Mouse (Mus musculus): ENCODE data around the gene Fam69b. TPM values are rescaled to one million over a fixed set of nuclear protein-coding genes. Genes with fewer than 3 reads are reported as not detected.

Gene Fam69b
- total and polyA plus RNA-seq, 2 experiments from 2014 or later = 155 to 261 TPM

DNA sequence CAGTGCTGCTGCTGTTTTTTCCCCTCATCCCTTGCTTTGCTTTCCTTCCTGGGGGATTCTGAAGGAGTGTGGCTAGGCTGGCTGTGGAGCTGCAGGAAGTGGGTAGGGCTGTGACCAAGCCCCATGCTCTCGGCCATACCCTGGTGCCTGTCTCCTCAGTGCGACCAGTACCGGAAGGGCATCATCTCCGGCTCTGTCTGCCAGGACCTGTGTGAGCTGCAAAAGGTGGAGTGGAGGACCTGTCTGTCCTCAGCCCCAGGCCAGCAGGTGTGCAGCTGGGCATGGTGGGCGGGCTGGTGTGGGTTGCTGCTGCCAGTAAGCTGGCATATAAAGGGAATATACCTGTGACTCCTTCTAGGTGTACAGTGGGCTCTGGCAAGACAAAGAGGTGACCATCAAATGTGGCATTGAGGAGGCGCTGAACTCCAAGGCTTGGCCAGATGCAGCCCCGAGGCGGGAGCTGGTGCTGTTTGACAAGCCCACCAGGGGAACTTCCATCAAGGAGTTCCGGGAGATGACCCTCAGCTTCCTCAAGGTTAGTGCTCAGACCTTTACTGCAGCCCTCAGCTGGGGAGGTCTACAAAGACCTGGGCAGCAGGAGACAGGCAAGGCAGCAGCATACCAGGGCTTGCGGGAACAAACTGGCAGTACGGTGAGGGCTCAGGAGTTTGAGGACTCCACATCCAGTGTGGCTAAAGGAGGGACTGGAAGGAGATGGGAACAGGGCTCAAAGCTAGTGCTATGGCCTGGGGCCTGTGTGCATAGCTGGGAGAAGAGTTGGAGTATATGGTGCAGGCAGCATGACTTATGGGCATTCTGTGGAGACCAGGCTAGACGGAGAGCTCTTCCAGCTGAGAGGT, 6.6 kb downstream of the Fam69b start:
- no peaks in the 10 kb centered on the region for H3K9me3 ChIP-seq (ENCODE audit: low read length)
- 0 out of 2 replicates have a peak overlapping the region, but pooled peaks have one; percentile 29 for H3K9ac ChIP-seq (replicated peaks; ENCODE audit: low read length, poor library complexity, severe bottlenecking)
- H3K27me3 ChIP-seq (ENCODE audit: insufficient read depth, low read length) = no peaks in the 10 kb centered on the region
- H3K4me2 ChIP-seq (ENCODE audit: low read depth, low read length, poor library complexity, severe bottlenecking) = no peak overlapping the region; the same call in 1 of the 2 replicates
- 69% methylated on average over 12 of the region's 12 CpGs for WGBS
- peaks cover 42% of the 10 kb centered on the region for H3K36me3 ChIP-seq (ENCODE audit: insufficient read depth, low read length)
- peaks cover 17% of the 10 kb centered on the region for H3K4me1 ChIP-seq (ENCODE audit: insufficient read depth, low read length)
- no peak for DNase-seq (ENCODE audit: low spot score)
- ATAC-seq (ENCODE audit: low FRiP score) = no peak
- no peak overlapping the region for H3K27ac ChIP-seq (ENCODE audit: low read depth, low read length)
- H3K4me3 ChIP-seq (ENCODE audit: low read depth, low read length) = no peak overlapping the region
- no peak for TF ChIP-seq CTCF (IDR thresholded peaks at IDR 0.05)

DNA sequence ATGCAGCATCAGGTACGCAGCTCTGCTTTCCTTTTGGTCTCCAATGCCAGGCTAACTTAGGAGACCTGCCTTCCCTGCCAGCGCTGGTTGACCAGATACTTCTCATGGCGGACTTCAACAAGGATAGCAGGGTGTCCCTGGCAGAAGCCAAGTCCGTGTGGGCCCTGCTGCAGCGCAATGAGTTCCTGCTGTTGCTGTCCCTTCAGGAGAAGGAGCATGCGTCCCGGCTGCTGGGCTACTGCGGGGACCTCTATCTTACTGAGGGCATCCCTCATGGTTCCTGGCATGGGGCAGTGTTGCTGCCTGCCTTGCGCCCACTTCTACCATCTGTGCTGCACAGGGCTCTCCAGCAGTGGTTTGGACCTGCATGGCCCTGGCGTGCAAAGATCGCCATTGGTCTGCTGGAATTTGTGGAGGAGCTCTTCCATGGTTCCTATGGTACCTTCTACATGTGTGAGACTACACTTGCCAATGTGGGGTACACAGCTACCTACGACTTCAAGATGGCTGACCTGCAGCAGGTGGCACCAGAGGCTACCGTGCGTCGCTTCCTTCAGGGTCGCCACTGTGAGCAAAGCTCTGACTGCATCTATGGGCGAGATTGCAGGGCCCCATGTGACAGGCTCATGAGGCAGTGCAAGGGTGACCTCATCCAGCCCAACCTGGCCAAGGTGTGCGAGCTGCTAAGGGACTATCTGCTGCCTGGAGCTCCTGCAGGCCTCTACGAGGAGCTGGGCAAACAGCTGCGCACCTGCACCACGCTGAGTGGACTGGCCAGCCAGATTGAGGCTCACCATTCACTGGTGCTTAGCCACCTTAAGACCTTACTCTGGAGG, 7.5 kb downstream of the Fam69b start:
- 76% methylated on average over 21 of the region's 21 CpGs for WGBS
- ATAC-seq (ENCODE audit: low FRiP score) (no peak), DNase-seq (ENCODE audit: low spot score) (no peak)
- no peaks in the 10 kb centered on the region for H3K9me3 ChIP-seq (ENCODE audit: low read length)
- no peak overlapping the region for H3K4me3 ChIP-seq (ENCODE audit: low read depth, low read length)
- no peak for TF ChIP-seq CTCF (IDR thresholded peaks at IDR 0.05)
- peaks cover 14% of the 10 kb centered on the region for H3K4me1 ChIP-seq (ENCODE audit: insufficient read depth, low read length)
- no peak overlapping the region for H3K4me2 ChIP-seq (ENCODE audit: low read depth, low read length, poor library complexity, severe bottlenecking)
- H3K9ac ChIP-seq (replicated peaks; ENCODE audit: low read length, poor library complexity, severe bottlenecking) = no peak overlapping the region
- H3K27me3 ChIP-seq (ENCODE audit: insufficient read depth, low read length) = no peaks in the 10 kb centered on the region
- H3K36me3 ChIP-seq (ENCODE audit: insufficient read depth, low read length) = peaks cover 41% of the 10 kb centered on the region
- no peak overlapping the region for H3K27ac ChIP-seq (ENCODE audit: low read depth, low read length)

DNA sequence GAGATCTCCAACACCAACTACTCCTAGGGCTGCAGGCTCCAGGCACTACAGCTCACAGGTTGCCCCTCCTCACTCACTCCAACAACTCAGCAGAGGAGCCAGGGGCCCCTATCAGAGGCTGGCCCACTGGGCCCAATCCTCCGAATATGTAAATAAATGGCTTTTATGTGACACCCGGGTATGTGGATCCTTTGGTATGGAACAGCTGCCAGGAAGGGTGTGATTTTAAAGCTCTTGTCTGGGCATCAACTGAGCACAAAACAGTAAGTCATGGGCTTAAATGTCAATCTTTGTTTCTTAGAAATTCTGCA, 8.0 kb downstream of the Fam69b start:
- Histone ChIP-seq H3K4me2 (ENCODE audit: low read depth, low read length, poor library complexity, severe bottlenecking) (no peak overlapping the region), H3K36me3 (ENCODE audit: insufficient read depth, low read length) (peaks cover 40% of the 10 kb centered on the region), H3K27me3 (ENCODE audit: insufficient read depth, low read length) (no peaks in the 10 kb centered on the region), H3K27ac (ENCODE audit: low read depth, low read length) (no peak overlapping the region), H3K4me3 (ENCODE audit: low read depth, low read length) (no peak overlapping the region), H3K9ac (replicated peaks; ENCODE audit: low read length, poor library complexity, severe bottlenecking) (no peak overlapping the region), H3K9me3 (ENCODE audit: low read length) (no peaks in the 10 kb centered on the region), H3K4me1 (ENCODE audit: insufficient read depth, low read length) (peaks cover 10% of the 10 kb centered on the region)
- 53% methylated on average over 2 of the region's 2 CpGs for whole genome bisulfite sequencing
- ATAC-seq (ENCODE audit: low FRiP score) = no peak
- no peak for TF ChIP-seq CTCF (IDR thresholded peaks at IDR 0.05)
- DNase-seq (ENCODE audit: low spot score) = no peak

DNA sequence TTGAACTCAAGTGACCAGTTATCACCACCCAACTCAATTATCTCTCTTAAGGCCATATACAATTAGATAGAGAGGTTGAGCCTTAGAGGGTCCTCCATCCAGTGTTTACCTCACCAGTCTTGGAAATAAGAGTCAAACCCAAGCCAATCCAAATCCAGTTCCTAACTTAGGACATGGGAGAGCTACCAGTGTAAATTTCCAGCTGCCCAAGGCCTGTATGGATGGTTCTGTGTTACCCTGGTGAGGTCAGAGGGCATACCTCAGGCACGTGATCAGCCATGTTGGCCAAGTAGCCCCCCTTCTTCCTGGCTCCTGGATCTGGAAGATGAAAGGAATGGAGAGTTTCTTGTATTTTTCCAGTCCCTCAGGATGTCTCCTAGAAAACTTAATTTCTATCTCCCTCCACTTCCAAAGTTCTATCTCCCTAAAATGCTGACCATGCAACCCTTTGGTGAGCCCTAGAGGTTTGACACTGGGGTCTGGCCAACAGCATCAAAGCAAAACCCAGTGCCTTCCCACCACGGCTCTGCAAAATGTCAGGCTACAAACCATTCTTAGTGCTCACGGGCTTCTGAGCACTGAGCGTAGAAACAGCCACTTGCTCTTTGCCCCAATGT, 9.2 kb downstream of the Fam69b start:
- no peak overlapping the region for H3K4me2 ChIP-seq (ENCODE audit: low read depth, low read length, poor library complexity, severe bottlenecking)
- no peak overlapping the region for H3K4me3 ChIP-seq (ENCODE audit: low read depth, low read length)
- 76% methylated on average over 4 of the region's 4 CpGs for WGBS
- no peak for ATAC-seq (ENCODE audit: low FRiP score)
- H3K9me3 ChIP-seq (ENCODE audit: low read length) = no peaks in the 10 kb centered on the region
- DNase-seq (ENCODE audit: low spot score) = no peak
- H3K9ac ChIP-seq (replicated peaks; ENCODE audit: low read length, poor library complexity, severe bottlenecking) = no peak overlapping the region
- H3K27me3 ChIP-seq (ENCODE audit: insufficient read depth, low read length) = no peaks in the 10 kb centered on the region
- H3K36me3 ChIP-seq (ENCODE audit: insufficient read depth, low read length) = peaks cover 38% of the 10 kb centered on the region
- no peak overlapping the region for H3K27ac ChIP-seq (ENCODE audit: low read depth, low read length)
- no peak for TF ChIP-seq CTCF (IDR thresholded peaks at IDR 0.05)
- peaks cover 8% of the 10 kb centered on the region for H3K4me1 ChIP-seq (ENCODE audit: insufficient read depth, low read length)

DNA sequence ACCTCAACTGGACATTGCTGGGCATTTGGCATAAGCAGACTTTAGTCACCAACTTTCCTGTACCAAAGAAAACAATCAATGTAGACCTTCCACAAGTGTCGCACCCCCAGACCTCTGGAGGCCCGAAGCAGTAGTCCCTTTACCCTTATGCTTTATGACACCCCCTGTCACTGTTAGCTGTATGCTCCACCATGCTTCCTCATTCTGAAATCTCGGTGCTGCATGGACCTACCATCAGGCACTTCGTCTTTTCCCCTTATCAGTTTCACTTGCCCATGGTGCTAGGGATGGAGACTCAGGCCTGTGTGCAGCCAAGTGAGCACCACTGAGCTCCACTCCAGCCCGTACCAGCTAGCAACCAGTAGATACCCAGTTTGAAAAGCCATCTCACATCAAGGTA, 9.8 kb downstream of the Fam69b start:
- Histone ChIP-seq H3K4me2 (ENCODE audit: low read depth, low read length, poor library complexity, severe bottlenecking) (peak overlapping the region; percentile 49; the same call in 1 of the 2 replicates), H3K4me3 (ENCODE audit: low read depth, low read length) (peak overlapping the region; percentile 83; the same call in 1 of the 2 replicates), H3K9me3 (ENCODE audit: low read length) (no peaks in the 10 kb centered on the region), H3K4me1 (ENCODE audit: insufficient read depth, low read length) (peaks cover 8% of the 10 kb centered on the region; the same call in 1 of the 2 replicates), H3K36me3 (ENCODE audit: insufficient read depth, low read length) (peaks cover 38% of the 10 kb centered on the region), H3K9ac (replicated peaks; ENCODE audit: low read length, poor library complexity, severe bottlenecking) (0 out of 2 replicates have a peak overlapping the region, but pooled peaks have one; percentile 36), H3K27ac (ENCODE audit: low read depth, low read length) (no peak overlapping the region), H3K27me3 (ENCODE audit: insufficient read depth, low read length) (no peaks in the 10 kb centered on the region)
- ATAC-seq (ENCODE audit: low FRiP score) (no peak), DNase-seq (ENCODE audit: low spot score) (no peak)
- TF ChIP-seq CTCF (IDR thresholded peaks at IDR 0.05) = no peak
- 86% methylated on average over 5 of the region's 5 CpGs for WGBS

All from midbrain, postnatal 0 days (tissue).